Mouse (Mus musculus) layer of hippocampus, adult 2 months (tissue): ENCODE results near the gene Elovl6. TPM values are rescaled to one million over a fixed set of nuclear protein-coding genes. Genes with fewer than 3 reads are reported as not detected.

ENCODE experiments used
- DNase-seq, 2 experiments: peaks; one replicate each; pipeline ENCODE4 v3.0.0; 2022; ENCODE audit warnings: low spot score in 2 of 2
- H3K27ac ChIP-seq: fragments of 200-600 bp; 2 replicates; pipeline ENCODE4 v1.8.1; 2022
- H3K4me3 ChIP-seq: fragments of 200-600 bp; 2 replicates; pipeline ENCODE4 v1.8.1; 2022; ENCODE audit warnings: mild to moderate bottlenecking
- CTCF ChIP-seq: fragments of 200-600 bp; conservative IDR thresholded peaks from 2 replicates; pipeline ENCODE4 v1.8.1; 2022; ENCODE audit warnings: antibody characterized with exemption, mild to moderate bottlenecking, moderate library complexity
- total RNA-seq, 2 experiments: library from RNA; stranded (reverse); gene quantifications; 2 replicates each; pipeline ENCODE4 v1.2.3; 2021

The Elovl6 gene
- total RNA-seq, 2 experiments from 2014 or later = 28.3 to 30.4 TPM

- DNase-seq = no peak
- no peak for TF ChIP-seq CTCF
- Histone ChIP-seq H3K27ac (peak overlapping the region; percentile 10; the same call in 1 of the 2 replicates), H3K4me3 (no peak overlapping the region)
Observed at GRCm38 (mm10) chr3:129631018-129631417, 98.9 kb downstream of the Elovl6 start.

GRCm38 (mm10) chr3:129631857-129632256 is 99.7 kb downstream of the Elovl6 start:
- H3K4me3 ChIP-seq = no peak overlapping the region
- no peak for DNase-seq
- H3K27ac ChIP-seq = no peak overlapping the region
- TF ChIP-seq CTCF = no peak

GRCm38 (mm10) chr3:129633518-129633917 is 101.4 kb downstream of the Elovl6 start:
- H3K4me3 ChIP-seq = no peak overlapping the region
- no peak for DNase-seq
- H3K27ac ChIP-seq = no peak overlapping the region
- TF ChIP-seq CTCF = no peak

- H3K27ac ChIP-seq = 0 out of 2 replicates have a peak overlapping the region, but pooled peaks have one; percentile 60
- TF ChIP-seq CTCF = peak; percentile 81
- no peak overlapping the region for H3K4me3 ChIP-seq
- DNase-seq = peak in 1 of 2 experiments; percentile 50
Observed at GRCm38 (mm10) chr3:129634260-129634901, 102.2 kb downstream of the Elovl6 start.

GRCm38 (mm10) chr3:129637446-129637845 is 105.3 kb downstream of the Elovl6 start:
- no peak overlapping the region for H3K4me3 ChIP-seq
- H3K27ac ChIP-seq = no peak overlapping the region
- DNase-seq = no peak
- TF ChIP-seq CTCF = no peak

GRCm38 (mm10) chr3:129639701-129640100 is 107.5 kb downstream of the Elovl6 start:
- no peak for DNase-seq
- H3K4me3 ChIP-seq = no peak overlapping the region
- peak overlapping the region; percentile 68 for H3K27ac ChIP-seq
- no peak for TF ChIP-seq CTCF

GRCm38 (mm10) chr3:129640211-129641000 is 108.3 kb downstream of the Elovl6 start:
- DNase-seq = peak; percentile 19 to 32

GRCm38 (mm10) chr3:129641621-129642020 is 109.5 kb downstream of the Elovl6 start:
- Histone ChIP-seq H3K27ac (peak overlapping the region; percentile 68; the same call in 1 of the 2 replicates), H3K4me3 (no peak overlapping the region)
- DNase-seq = no peak
- TF ChIP-seq CTCF = no peak

More at GRCm38 (mm10) chr3:129640211-129641000, 108.3 kb downstream of the Elovl6 start:
- TF ChIP-seq CTCF = no peak
- peak overlapping the region; percentile 68 for H3K27ac ChIP-seq
- H3K4me3 ChIP-seq = no peak overlapping the region

GRCm38 (mm10) chr3:129645409-129645808 is 113.3 kb downstream of the Elovl6 start:
- no peak overlapping the region for H3K4me3 ChIP-seq
- TF ChIP-seq CTCF = no peak
- DNase-seq = no peak
- H3K27ac ChIP-seq = no peak overlapping the region

- no peak overlapping the region for H3K27ac ChIP-seq
- no peak for DNase-seq
- H3K4me3 ChIP-seq = no peak overlapping the region
- no peak for TF ChIP-seq CTCF
Observed at GRCm38 (mm10) chr3:129646781-129647180, 114.6 kb downstream of the Elovl6 start.

- Histone ChIP-seq H3K4me3 (no peak overlapping the region), H3K27ac (no peak overlapping the region)
- TF ChIP-seq CTCF = no peak
- no peak for DNase-seq
Observed at GRCm38 (mm10) chr3:129647312-129647711, 115.2 kb downstream of the Elovl6 start.

- no peak for TF ChIP-seq CTCF
Observed at GRCm38 (mm10) chr3:129648598-129648997, 116.4 kb downstream of the Elovl6 start.

GRCm38 (mm10) chr3:129649586-129650292 is 117.6 kb downstream of the Elovl6 start:
- no peak overlapping the region for H3K4me3 ChIP-seq
- no peak overlapping the region for H3K27ac ChIP-seq
- no peak for TF ChIP-seq CTCF
- DNase-seq = peak in 1 of 2 experiments; percentile 32

More at GRCm38 (mm10) chr3:129648598-129648997, 116.4 kb downstream of the Elovl6 start:
- no peak overlapping the region for H3K4me3 ChIP-seq
- DNase-seq = no peak
- no peak overlapping the region for H3K27ac ChIP-seq
